Mouse (Mus musculus): Measurements from ENCODE around the gene Mrpl54. TPM values are rescaled to one million over a fixed set of nuclear protein-coding genes. Genes with fewer than 3 reads are reported as not detected.

Mrpl54 gene
- polyA plus RNA-seq, 1 experiment from 2014 or later: 223 TPM

DNA sequence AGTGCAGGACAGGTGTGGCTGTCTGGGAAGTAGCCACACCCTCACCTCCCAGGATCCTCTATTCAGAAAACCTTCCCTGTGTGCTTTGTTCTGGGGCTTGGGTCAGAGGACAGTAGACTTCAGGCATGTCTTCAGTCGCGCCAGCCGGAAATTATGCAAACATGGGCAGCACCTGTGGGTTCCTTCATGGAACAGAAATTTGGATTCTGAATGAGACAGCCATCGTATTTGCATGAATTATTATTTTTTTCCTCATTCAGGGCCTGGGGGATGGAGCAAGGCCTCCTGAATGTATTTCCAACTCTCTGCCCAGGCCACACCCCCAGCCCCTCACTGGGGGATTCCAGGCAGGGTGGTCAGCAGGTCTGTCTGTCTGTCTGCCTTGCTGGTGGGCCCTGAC, 5.7 kb downstream of the Mrpl54 start:
- no peak overlapping the region for H3K9ac ChIP-seq
- DNase-seq (no peak), ATAC-seq (ENCODE audit: insufficient read depth) (no peak)
- no peaks in the 10 kb centered on the region for H3K9me3 ChIP-seq (ENCODE audit: low read depth, low read length)
- peaks cover 34% of the 10 kb centered on the region for H3K36me3 ChIP-seq (ENCODE audit: insufficient read depth)
- no peak for TF ChIP-seq CTCF (IDR thresholded peaks at IDR 0.05; ENCODE audit: low read depth)
- H3K4me1 ChIP-seq (ENCODE audit: insufficient read depth): peaks cover 11% of the 10 kb centered on the region
- H3K4me3 ChIP-seq (ENCODE audit: low read depth, low read length): no peak overlapping the region
- no peak overlapping the region for H3K27ac ChIP-seq (ENCODE audit: low read depth)
- 83% methylated on average over 4 of the region's 4 CpGs for WGBS
- H3K4me2 ChIP-seq: no peak overlapping the region
- peaks cover 43% of the 10 kb centered on the region for H3K27me3 ChIP-seq (ENCODE audit: insufficient read depth, low read length)

DNA sequence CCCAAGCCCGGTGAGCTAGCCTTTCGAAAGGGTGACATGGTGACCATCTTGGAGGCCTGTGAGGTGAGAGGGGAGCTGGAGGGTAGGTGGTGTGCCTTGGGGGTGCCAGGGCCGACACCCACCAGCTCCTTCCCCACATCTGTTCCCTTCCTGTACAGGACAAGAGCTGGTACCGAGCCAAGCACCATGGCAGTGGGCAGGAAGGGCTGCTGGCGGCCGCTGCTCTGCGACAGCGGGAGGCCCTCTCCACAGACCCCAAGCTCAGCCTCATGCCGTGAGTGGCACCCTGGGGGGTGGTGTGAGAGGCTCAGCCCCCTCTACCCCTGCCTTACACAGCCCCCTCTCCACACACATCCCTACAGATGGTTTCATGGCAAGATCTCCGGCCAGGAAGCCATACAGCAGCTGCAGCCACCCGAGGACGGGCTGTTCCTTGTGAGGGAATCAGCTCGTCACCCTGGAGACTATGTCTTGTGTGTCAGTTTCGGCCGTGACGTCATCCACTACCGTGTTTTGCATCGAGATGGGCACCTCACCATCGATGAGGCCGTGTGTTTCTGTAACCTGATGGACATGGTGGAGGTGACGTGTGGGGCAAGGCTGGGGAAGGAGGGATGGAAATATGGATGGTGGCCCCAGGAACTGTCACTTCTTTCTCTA, 7.4 kb downstream of the Mrpl54 start:
- TF ChIP-seq CTCF (IDR thresholded peaks at IDR 0.05; ENCODE audit: low read depth): no peak
- WGBS: 30% methylated on average over 21 of the region's 21 CpGs
- DNase-seq (peak; percentile 33), ATAC-seq (ENCODE audit: insufficient read depth) (no peak)
- Histone ChIP-seq H3K9ac (peak overlapping the region; percentile 2; the same call in 1 of the 2 replicates), H3K27me3 (ENCODE audit: insufficient read depth, low read length) (peaks cover 51% of the 10 kb centered on the region), H3K36me3 (ENCODE audit: insufficient read depth) (peaks cover 22% of the 10 kb centered on the region), H3K4me2 (no peak overlapping the region), H3K4me3 (ENCODE audit: low read depth, low read length) (no peak overlapping the region), H3K27ac (ENCODE audit: low read depth) (no peak overlapping the region), H3K4me1 (ENCODE audit: insufficient read depth) (peaks cover 3% of the 10 kb centered on the region; the same call in 1 of the 2 replicates), H3K9me3 (ENCODE audit: low read depth, low read length) (no peaks in the 10 kb centered on the region)

DNA sequence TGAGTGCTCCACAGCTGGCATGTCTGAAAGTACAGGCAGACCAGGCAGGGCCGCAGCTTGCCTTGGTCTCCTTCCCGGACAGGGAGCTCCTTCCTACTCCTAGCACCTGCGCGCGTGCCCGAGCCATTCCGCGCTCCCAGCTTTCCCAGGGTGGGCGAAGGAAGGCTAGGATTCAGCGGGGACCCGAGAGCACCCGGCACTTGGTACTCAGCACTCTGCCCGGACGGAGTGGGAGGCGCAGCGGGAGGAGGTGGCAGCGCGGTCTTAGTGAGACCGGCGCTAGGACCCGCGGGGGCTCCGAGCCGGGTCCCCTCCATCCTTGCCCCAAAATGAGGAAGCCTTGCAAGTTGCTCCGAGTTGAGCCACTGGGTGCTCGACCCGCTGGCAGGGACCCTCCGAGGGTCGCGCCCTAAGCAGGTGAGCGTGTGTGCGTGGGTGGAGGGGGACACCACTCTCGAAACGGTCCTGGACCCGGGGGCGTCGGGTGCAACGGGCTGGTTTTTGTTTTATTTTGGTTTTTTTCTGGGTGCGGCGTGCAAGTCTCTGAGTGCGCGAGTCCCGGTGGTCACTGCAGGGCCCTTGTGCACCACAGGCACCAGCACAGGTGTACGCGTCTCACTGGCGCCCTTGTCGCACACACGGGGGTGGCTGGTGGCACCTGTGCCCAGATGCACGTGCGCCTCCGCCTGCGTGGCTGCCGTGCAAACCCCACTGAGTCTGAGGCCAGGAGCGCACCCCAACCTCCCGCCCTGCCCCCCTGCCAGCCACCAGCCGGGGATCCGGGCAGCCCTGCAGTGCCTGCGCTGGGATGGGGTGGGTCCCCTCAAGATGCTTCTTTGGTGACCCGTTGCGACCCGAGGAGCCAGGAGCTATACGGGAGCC, 9.3 kb downstream of the Mrpl54 start:
- Histone ChIP-seq H3K4me3 (ENCODE audit: low read depth, low read length) (peak overlapping the region; percentile 38), H3K9me3 (ENCODE audit: low read depth, low read length) (no peaks in the 10 kb centered on the region), H3K4me1 (ENCODE audit: insufficient read depth) (peaks cover 3% of the 10 kb centered on the region; the same call in 1 of the 2 replicates), H3K36me3 (ENCODE audit: insufficient read depth) (peaks cover 2% of the 10 kb centered on the region; the same call in 1 of the 2 replicates), H3K9ac (peak overlapping the region; percentile 36), H3K4me2 (peak overlapping the region; percentile 69), H3K27ac (ENCODE audit: low read depth) (no peak overlapping the region), H3K27me3 (ENCODE audit: insufficient read depth, low read length) (peaks cover 69% of the 10 kb centered on the region)
- ATAC-seq (ENCODE audit: insufficient read depth) (no peak), DNase-seq (no peak)
- 3% methylated on average over 62 of the region's 62 CpGs for WGBS
- TF ChIP-seq CTCF (IDR thresholded peaks at IDR 0.05; ENCODE audit: low read depth): no peak

DNA sequence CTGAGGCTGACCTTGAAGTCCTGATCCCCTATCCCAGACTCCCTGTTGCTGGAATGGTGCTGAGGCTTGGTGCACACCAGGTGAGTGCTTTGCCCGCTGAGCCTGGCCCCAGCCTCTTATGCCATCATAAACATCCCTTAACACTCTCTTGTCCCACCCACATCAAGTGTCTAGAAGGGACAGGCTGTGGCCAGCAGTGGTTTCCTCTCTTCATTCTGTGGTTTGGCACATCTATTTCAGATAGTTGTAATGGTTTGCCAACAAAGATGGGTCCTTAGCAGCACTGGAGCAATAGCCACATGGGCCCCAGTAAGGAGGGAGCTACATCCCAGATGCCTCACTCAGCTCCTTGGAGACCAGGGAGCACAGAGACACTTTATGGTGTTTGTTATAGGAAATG, 11.8 kb downstream of the Mrpl54 start:
- Histone ChIP-seq H3K4me3 (ENCODE audit: low read depth, low read length) (no peak overlapping the region), H3K27me3 (ENCODE audit: insufficient read depth, low read length) (peaks cover 78% of the 10 kb centered on the region), H3K9me3 (ENCODE audit: low read depth, low read length) (no peaks in the 10 kb centered on the region), H3K36me3 (ENCODE audit: insufficient read depth) (no peaks in the 10 kb centered on the region), H3K4me1 (ENCODE audit: insufficient read depth) (peaks cover 3% of the 10 kb centered on the region; the same call in 1 of the 2 replicates), H3K27ac (ENCODE audit: low read depth) (no peak overlapping the region), H3K4me2 (no peak overlapping the region), H3K9ac (no peak overlapping the region)
- TF ChIP-seq CTCF (IDR thresholded peaks at IDR 0.05; ENCODE audit: low read depth): no peak
- no peak for ATAC-seq (ENCODE audit: insufficient read depth)
- DNase-seq: no peak
- WGBS: 47% methylated on average over 1 of the region's 1 CpGs

DNA sequence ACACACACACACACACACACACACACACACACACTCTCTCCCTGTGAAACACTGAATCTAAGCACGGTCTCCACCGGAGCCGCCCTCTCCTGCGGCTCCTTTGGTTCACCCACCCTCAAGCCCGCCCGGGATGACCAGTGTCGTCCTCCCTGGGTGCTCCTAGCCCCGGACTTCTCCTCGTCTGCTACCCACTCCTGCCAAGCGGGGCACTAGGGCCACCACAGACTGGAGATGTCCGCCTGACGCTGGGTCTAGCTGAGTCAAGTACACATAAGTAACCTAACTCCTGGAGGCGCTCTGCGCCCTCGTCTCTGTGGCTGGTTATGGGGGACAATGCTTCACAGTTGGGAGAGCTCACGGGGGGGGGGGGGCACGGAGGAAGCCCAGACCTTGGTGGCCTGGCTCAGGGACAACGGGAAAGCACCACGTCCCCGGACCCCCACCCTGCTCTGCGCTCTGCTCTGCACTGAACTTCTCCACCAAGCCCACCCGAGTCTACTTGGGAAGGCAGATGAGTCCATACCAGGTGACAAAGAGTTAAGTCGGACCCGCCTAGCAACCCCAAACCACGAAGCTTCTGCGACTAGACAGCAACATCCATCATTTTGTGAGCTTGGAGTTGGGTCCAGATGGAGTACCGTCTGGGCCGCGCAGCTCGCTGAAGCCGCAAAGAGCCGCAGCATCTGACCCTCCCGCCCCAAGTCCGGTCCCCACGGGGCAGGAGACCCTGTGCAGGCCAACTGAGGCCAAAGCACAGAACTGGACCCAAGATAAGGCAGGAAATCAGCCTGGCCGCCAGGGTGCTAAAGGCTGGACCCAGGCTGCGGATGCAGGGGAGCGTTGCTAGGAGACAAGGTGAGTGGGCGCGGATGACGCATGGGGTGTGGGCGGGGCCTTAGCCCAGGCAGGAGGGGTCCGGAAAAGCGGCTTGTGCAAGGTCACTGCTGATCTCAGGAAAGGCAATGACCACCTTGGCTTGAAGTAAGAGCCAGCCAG, 14.0 kb downstream of the Mrpl54 start, which contains the start of gene Matk:
TSS of gene Matk (plus strand) at position 512 of the 996 bp plus-strand sequence.
- Histone ChIP-seq H3K27ac (ENCODE audit: low read depth) (no peak within 1 kb of the TSS), H3K4me3 (ENCODE audit: low read depth, low read length) (no peak within 1 kb of the TSS), H3K27me3 (ENCODE audit: insufficient read depth, low read length) (peaks cover 56% of the 10 kb centered on the region), H3K4me1 (ENCODE audit: insufficient read depth) (no peaks in the 10 kb centered on the region), H3K9ac (peak within 1 kb of the TSS; percentile 6; the same call in 1 of the 2 replicates), H3K4me2 (peak within 1 kb of the TSS; percentile 15; the same call in 1 of the 2 replicates), H3K9me3 (ENCODE audit: low read depth, low read length) (no peaks in the 10 kb centered on the region), H3K36me3 (ENCODE audit: insufficient read depth) (no peaks in the 10 kb centered on the region)
- DNase-seq: peak; percentile 59
- WGBS: 7% methylated on average over 44 of the region's 44 CpGs
- TF ChIP-seq CTCF (IDR thresholded peaks at IDR 0.05; ENCODE audit: low read depth): peak; percentile 22; the same call in 1 of the 2 replicates
- ATAC-seq (ENCODE audit: insufficient read depth): no peak

DNA sequence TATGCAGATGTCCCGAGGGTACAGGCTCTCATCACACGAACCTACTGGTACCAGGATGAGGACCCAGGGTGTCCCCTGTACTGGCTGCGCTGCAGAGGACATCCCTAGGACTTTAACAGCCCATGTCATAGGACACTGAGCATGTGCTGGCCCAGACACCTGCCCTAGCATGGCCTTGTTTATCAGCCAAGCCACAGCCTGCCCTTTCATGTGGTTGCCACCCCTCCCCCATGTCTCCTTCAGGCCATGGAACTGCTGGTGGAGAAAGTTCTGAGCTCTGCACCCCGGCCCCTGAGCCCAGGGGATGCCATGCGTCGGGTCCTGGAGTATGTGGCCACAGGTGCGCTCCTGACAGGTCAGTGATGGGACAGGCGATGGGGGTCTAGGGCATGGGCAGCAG, 17.3 kb downstream of the Mrpl54 start:
- no peaks in the 10 kb centered on the region for H3K9me3 ChIP-seq (ENCODE audit: low read depth, low read length)
- TF ChIP-seq CTCF (IDR thresholded peaks at IDR 0.05; ENCODE audit: low read depth): no peak
- peaks cover 35% of the 10 kb centered on the region for H3K27me3 ChIP-seq (ENCODE audit: insufficient read depth, low read length)
- no peak overlapping the region for H3K4me3 ChIP-seq (ENCODE audit: low read depth, low read length)
- no peak for ATAC-seq (ENCODE audit: insufficient read depth)
- H3K9ac ChIP-seq: no peak overlapping the region
- no peaks in the 10 kb centered on the region for H3K4me1 ChIP-seq (ENCODE audit: insufficient read depth)
- no peaks in the 10 kb centered on the region for H3K36me3 ChIP-seq (ENCODE audit: insufficient read depth)
- WGBS: 80% methylated on average over 8 of the region's 8 CpGs
- DNase-seq: no peak
- no peak overlapping the region for H3K4me2 ChIP-seq
- H3K27ac ChIP-seq (ENCODE audit: low read depth): no peak overlapping the region
